Mouse (Mus musculus) cerebellum, adult 9-11 months (tissue): ENCODE results near the gene Btbd35f8.
"Not testable (repeated sequence)": the region's sequence is repeated elsewhere in the genome, so short reads cannot be mapped to it uniquely, and the experiment has no call there.

Experiments
- DNase-seq: peaks from one replicate; pipeline ENCODE4 v3.0.0; 2022

Btbd35f8 gene

GRCm38 (mm10) chrX:34450224-34450623 lies at the start of gene Btbd35f8:
Gene Btbd35f8, plus strand, starts transcription at chrX:34450524.
- DNase-seq: not testable (repeated sequence)
